Mouse (Mus musculus): ENCODE measurements around the gene Pde2a.

Pde2a gene

DNA sequence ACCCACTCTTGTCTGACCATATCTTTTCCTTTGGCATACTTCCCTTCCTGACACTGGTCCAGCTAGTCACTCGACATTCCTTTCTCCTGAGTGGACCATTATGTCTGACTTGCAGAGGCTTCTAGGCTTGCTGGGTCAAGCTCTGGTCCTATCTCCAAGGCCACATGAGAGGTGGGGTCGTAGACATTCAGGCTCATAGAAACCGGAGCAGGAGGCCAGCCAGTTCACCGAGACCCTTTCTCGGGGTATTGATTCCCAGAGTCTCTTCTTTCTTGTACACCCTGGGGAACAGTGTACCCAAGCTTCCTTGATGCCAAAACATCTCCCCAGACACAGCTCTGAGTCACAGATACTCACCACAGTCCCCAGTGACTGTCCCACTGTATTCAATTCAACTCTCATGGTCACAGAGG, 52.9 kb downstream of the Pde2a start:
- no peak for DNase-seq (ENCODE audit: low read depth, low spot score)

DNA sequence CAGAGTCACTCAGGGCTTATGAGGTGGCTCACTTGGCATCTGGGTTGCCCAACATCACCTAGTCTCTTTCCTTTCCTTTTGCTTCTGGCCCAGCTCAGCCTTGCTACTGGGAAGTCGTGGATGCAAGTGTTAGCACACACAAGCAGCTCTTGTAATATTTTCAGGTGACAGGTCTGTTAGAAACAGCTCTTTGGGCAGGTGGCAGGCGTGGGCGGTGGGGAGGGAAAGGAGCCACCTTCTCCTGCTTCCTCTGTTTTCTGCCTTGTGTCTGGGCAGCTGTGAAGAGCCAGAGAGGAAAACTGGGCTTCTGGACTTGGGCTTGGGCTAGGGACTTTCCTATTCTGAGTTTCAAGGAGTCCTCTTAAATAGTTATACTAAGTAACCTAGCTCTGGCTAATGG, 54.5 kb downstream of the Pde2a start:
- DNase-seq (ENCODE audit: low read depth, low spot score) = no peak

DNA sequence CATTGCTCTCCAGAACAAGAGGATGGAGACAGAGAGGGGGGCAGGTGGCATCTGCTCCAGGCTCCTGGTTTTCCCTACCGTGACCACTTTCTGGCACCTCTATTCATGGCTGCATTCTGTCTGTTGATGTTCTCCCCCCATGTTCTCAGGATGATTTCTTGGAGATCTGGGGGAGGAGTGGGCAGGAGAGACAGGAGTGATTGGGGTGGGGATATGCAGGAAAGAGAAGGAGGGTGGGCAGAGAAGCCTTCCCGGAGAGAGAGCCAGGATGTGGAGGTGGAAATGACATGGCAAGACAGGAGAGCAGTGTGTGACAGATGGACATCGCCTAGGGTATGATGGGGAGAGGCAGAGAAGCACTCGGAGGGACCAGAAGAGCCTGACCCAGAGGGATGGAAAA, 55.0 kb downstream of the Pde2a start:
- no peak for DNase-seq (ENCODE audit: low read depth, low spot score)

DNA sequence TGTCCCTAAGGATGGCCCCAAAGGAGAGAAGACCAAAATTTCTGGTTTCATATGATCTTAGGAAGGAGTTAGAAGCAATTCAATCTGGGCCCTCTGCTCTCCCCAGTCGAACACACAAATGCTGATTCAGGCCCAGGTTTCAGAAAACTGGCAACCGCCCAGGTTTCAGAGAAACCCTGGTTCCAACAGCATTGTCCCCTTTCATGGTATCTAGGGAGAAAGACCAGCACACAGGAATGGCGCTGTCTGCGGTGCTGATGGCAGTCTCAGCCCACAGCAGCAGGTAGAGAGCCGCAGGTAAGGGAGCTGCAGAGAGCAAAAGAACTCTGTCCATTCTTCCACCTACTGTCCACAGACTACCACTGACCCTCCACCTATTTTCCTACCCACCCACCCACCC, 55.7 kb downstream of the Pde2a start:
- DNase-seq (ENCODE audit: low read depth, low spot score) = peak; percentile 38

DNA sequence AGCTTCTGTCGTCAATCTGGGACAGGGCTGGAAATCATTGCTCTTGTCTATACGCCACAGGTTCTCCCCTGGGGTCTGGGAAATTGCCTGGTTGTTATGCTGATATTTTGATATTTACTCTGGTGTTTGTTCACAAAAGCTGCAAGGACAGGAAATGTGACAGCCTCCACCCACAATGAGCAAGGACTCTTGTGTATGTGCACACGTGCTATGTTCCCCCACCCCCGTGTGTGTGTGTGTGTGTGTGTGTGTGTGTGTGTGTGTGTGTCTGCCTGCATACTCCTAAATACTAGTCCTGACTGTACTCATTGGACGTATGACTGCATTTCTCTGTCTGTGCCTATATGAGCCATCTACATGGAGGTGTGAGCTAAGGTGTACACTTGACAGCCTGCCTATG, 56.6 kb downstream of the Pde2a start:
- peak; percentile 25 for DNase-seq (ENCODE audit: low read depth, low spot score)

DNA sequence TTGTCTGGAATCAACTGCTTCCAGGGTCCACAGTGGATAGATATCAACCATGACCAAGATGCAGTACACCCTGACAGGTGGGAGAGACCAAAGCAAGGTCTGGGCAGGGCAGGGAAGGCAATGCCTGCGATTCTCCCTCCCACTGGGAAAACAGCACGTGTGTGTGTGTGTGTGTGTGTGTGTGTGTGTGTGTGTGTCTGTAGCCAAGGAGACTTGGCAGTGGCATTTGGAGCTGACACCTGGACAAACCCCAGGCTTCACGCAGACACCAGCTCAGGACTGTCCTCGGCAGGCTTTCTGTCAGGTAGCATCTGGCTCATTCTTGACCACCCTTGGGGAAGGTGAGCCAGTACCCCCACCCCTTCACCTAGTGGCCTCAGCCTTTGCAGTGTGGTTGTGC, 58.4 kb downstream of the Pde2a start:
- no peak for DNase-seq (ENCODE audit: low read depth, low spot score)

DNA sequence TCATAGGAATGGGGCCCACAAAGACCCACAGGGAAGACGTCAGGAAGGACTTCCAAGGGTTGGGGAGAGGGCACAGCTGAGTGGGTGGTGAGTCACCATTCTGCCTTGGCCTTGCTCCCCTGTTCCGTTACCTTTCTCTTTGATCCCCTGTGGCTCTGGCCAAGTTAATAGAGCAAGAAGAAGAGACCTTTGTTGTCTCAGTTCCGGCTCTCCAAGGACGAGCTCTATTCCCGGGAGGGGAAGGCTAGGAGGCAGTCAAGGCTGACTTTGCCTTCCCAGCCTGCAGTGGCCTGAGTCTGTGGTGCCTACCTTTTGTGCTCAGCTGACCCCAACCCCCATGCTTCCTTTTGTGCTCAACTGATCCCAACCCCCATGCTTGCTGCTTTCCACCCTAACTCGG, 59.2 kb downstream of the Pde2a start:
- DNase-seq (ENCODE audit: low read depth, low spot score) = peak; percentile 23

DNA sequence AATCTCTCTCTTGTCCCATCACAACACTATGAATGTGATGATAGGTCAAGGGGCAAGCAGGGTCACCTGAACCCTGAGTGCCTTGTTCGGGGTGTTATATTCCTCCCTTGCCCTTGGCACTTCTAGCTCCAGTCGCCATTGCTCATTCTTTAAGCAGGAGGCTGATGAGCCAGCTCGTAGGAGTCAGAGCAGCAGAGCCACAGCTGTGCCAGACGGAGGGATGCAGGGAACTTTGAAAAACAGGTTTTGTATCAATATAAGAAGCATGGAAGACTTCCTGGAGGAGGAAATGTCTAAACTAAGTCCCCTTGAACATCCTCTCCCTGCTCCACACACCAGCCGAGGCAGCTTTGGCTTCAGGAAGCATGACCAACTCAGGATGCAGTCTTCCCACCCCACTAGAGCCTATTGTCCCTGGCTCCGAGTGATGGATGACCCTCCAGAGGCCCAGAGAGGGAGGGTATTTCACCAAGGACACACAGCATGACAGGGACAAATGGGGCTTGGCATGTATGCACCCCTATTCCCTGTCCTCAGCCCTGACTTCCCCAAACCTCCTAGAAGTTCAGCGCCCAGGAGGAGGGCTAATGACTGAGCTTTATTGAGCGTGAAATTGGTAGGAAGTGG, 60.5 kb downstream of the Pde2a start:
- DNase-seq (ENCODE audit: low read depth, low spot score) = no peak

DNA sequence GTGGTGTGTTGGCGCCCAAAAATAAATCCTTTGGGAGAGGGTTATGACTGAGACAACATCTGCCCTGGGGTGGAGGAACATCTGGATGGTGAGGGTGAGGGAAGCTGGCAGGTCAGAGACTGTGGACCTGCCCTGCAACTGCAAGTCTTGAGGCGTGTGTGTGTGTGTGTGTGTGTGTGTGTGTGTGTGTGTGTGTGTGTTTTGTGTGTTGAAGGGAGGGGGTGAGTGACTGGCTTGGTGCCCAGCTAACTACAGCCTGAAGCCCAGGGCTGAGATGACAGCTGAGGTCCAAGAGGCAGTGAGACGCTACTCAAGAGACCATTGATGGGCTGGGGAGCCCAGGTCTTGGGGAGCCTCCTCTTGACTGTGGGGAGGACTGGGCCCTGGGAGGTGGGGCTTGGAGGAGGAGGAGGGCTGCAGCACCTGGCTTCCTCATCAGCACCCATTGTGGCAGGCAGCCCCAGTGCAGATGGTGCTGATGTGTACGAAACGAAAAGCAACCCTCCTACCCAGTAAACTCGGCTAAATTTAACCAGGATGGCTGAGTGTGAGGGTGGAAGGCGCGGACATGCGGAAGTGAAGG, 61.1 kb downstream of the Pde2a start:
- no peak for DNase-seq (ENCODE audit: low read depth, low spot score)

DNA sequence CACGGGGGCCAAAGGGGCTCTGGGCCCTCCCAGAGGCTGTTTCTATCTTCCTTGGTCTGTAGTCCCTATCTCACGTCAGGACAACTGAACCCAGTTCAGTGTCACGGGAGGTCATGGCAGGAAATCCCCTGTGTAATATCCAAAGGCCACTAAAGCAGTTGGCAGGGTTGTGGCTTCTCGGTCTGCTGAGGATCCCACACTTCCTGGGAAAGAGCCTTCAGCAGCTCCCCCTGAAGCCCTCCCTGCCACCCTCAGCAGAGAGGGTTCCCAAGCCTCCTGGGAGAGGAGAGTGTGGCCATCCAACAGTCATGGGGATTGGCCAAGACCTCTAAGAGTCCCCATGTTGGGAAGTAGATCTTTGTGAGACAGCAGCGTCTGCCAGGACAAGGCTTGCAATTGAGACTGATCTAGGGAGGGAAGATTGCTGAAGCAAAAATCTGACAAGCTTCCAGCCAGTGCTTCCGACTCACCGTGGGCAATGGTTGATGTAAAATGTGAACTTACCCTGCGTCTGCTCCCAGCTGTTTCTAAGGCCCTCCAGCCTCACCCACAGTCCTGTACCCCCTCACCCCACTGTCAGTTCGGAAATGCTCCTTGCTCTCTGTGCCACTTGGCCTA, 62.1 kb downstream of the Pde2a start:
- DNase-seq (ENCODE audit: low read depth, low spot score) = no peak

DNA sequence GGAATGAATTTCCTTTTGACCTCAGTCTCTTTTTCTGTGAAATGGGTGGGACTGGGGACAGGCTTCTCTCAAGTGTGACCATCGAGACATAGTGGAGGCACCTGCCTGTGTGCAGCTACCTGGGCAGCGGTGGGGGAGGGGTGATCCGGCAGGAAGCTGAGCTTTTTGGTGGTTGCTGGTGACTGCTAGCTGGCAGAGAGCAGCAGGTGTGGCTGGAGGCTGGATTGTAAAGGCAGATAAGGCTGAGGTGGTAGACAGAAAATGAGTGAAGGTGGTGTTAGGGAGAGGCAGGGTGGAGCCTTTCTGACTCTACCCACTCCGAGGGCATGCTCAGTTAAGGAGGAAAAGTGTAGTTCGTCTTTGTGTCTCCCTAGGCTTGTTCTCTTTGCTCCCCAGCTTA, 65.6 kb downstream of the Pde2a start:
- no peak for DNase-seq (ENCODE audit: low read depth, low spot score)

DNA sequence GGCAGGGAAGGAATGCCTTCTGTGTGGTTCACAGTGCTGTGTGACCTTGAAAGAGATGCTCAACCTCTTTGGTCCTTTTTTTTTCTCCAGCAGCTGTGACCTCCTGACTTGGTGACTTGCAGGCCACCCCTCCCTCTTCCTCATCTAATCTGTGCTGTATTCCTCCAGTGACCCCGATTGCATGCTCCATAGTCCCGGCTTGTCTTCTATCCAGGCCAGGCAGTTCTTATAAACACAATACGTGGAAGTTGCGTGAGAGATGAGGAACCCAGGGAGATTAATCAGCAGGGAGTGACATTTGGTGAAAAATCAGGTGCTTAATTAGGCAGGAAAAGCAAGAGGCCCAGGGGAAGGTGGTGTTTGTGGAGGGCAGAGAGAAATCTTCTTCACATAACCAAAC, 69.5 kb downstream of the Pde2a start:
- DNase-seq (ENCODE audit: low read depth, low spot score) = no peak

DNA sequence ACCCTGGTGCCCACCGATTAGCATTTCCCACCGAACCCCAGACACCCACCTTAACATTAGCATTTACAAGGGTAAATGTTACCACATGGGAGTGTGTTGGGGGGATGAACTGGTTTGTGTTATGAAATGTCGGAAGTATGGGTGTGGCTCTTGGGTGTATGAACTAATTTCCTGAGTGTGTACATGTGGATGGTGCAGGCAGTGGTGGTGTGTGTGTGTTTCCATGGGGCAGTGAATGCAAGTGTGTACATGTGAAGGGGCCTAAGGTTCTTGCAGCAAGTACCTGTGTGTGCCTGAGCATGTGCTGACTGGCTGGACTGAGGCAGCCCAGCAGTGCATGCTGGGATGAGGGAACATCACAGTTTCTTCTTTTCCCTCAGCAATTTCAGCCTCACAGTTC, 76.9 kb downstream of the Pde2a start:
- DNase-seq (ENCODE audit: low read depth, low spot score) = no peak

DNA sequence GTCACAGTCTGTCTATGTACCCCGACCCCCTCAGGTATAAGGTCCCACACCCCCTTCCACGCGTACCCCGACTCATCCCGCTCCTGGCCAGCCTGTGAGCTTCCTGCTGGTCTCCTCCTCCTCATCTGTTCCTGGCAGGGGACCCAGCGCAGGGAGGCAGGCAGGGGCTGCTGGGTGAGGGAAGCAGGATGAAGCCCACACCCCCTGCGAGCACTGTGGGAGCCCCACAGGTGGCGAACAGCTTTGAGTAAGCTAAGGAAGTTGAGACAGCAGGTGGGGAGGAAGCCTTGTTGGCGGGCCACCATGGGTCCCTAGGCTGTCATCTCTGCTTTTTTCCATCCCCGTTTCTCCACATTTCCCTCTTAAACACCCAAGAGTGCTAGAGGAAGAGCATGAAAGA, 77.8 kb downstream of the Pde2a start:
- no peak for DNase-seq (ENCODE audit: low read depth, low spot score)

DNA sequence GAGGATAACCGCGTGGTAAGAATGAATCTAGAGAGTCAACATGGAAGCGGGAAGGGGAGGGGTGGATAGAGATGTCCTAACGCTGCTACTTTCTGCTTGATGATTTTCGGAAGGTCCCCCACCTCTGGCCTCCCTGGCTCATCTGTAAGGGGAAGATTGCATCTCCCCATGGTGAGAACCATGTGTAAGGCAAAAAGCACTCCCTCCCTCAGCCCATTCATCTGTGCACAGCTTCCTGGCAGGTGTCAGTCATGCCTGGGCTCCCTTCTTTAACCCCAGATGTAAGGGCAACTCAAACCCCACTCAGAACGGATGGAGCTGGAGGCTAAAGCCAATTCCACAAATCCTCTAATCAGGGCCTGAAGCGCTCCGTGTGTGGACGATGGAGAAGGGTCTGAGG, 78.2 kb downstream of the Pde2a start:
- no peak for DNase-seq (ENCODE audit: low read depth, low spot score)

DNA sequence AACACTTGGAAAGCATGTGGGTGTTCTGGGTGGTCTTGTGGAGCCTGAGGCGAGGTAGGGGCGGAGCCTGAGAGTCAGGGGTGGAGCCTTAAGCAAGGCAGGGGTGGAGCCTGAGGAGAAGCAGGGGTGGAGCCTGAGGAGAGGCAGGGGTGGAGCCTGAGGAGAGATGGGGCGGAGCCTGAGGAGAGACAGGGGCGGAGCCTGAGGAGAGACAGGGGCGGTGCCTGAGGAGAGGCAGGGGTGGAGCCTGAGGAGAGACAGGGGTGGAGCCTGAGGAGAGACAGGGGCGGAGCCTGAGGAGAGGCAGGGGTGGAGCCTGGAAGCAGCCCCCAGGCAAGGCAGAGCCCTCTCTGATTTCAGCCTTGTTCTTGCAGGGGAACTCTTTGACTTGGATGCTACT, 79.7 kb downstream of the Pde2a start:
- DNase-seq (ENCODE audit: low read depth, low spot score) = peak; percentile 90

DNA sequence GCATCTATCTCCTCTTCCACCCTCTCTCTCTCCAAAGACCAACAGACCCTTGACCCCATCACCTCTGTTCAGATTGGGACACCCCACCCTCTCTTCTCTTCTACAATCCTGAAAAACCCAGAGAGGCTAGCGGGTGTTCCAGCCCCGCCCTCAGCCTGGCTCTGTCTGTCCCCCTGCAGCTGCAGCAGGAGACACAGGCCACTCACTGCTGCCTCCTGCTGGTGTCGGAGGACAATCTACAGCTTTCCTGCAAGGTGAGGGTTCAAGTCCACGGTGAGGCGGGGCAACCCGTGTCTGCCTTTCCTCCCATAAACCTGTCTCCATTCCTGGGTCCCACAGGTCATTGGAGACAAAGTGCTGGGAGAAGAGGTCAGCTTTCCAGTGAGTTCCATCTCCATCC, 80.2 kb downstream of the Pde2a start:
- DNase-seq (ENCODE audit: low read depth, low spot score) = peak; percentile 90

DNA sequence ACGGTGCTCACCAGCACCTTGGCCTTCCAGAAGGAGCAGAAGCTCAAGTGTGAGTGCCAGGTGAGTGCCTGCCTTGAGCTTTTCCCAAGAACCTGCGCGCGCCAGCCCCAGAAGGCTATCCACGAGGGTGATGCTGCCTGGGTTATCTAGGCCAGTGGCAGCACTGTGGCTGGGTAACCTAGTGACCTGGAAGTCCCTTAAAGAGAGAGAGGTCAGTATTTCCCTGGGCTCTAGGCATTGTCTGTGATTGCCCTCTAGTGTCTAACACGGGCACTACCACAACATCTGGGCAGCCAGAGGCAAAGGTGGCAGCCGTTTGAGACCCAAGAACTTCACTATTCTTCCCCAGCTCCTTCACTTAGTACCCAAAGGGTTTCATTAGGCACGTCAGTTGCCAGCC, 81.9 kb downstream of the Pde2a start:
- peak; percentile 55 for DNase-seq (ENCODE audit: low read depth, low spot score)

DNA sequence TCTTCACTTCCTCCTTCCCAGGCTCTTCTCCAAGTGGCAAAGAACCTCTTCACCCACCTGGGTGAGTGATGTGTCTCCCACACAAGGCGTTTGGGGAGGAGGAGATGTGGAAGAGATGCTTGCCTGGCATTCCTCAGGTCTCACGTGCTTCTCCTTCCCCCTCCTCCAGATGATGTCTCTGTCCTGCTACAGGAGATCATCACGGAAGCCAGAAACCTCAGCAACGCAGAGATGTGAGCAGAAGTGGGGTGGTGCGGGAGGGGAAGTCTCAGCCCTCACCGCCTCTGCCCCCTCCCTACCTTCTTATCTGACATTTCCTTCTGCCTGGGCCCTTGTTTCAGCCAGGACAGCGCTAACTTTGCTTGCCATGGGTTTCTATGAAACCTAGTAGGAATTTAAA, 82.3 kb downstream of the Pde2a start:
- no peak for DNase-seq (ENCODE audit: low read depth, low spot score)

DNA sequence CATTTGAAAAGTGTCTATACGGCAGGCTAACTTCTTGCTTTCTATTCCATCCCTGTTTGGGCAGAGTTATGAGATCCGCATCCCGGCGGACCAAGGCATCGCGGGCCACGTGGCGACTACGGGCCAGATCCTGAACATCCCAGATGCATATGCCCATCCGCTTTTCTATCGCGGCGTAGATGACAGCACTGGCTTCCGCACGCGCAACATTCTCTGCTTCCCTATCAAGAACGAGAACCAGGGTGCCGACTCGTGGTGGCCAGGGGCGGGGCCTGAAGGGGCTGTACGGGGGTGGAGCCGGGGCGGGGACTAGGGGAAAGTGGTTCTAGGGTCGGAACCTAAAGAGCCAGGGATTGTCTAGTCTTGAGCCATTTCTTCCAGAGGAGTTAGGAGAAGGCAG, 83.0 kb downstream of the Pde2a start:
- peak; percentile 56 for DNase-seq (ENCODE audit: low read depth, low spot score)

DNA sequence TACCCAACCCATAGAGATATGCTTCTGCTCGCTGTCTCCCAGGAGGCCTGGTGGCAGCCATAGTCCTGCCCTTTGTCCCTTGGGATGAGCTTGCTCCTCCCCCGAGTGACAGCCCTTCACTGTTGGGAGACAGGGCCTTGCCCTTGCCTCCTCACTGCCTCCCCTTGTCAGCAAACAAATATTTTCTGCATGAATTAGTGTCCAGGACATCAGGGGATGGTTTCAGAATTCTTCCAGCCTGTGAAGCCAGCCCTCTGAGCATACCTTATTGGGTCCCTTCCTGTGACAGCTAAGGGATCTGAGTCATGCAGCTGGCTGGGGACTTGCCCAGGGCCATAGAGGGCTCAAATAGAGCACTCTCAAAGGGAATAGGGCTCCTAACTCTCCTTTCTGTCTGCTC, 87.7 kb downstream of the Pde2a start:
- no peak for DNase-seq (ENCODE audit: low read depth, low spot score)

DNA sequence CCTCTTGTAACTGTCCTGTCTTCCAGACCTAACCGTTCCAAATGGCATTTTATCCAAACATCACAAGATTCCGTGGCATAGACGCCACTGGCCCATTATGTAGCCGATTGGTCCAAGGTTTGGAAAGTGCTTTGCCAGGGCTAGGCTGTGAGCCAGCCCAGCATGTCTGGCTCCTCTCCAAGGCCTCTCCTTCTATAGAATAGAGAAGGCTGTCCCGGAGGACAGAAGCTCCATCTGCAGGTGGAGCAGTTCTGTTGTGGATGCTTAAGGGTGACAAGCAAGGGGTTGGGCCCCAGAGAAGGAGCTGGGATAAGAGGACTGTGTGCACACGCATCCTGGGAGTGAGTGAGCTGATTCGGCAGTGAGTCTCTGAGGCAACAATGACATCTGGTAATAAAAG, 92.2 kb downstream of the Pde2a start:
- no peak for DNase-seq (ENCODE audit: low read depth, low spot score)

DNA sequence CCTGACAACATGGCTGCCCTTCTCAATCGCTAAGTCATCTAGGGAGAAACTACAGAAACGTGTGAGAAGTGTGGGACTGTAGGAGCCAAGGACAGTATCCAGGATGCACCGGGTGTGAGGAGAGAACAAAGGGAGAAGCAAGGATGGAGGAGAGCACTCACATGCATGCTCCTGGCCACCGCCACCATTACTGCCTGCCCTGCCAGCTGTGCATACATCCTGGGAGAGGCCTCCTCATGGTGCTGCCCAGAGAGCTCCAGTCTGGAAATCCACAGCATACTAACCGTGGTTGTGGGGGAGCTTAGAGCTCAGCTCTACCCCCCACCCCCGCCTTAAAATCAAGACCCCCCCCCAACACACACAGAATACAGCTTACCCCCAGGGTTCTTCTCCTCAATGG, 93.3 kb downstream of the Pde2a start:
- DNase-seq (ENCODE audit: low read depth, low spot score) = no peak

DNA sequence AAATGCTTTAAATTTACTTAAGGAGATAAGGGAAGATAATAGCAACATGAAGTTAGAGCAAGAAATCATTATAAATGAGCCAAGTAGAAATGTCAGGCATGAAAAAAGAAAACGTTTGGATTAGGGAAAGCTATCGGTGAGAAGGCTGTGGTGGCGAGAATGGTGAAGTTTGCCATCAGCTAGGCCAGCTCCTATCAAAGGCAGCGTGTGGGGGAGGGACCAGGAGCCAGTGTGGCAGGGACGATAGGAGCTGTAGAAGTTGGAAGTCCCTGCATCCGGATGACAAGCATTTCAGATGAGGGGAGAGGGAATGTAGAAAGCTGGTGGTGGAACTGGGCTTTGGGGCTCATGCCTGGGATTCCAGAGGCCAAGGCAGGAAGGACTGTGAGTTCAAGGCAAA, 93.8 kb downstream of the Pde2a start:
- DNase-seq (ENCODE audit: low read depth, low spot score) = no peak
